Mouse (Mus musculus) large intestine, adult 2 months (tissue): ENCODE results near the gene Olfr657. TPM values are rescaled to one million over a fixed set of nuclear protein-coding genes. Genes with fewer than 3 reads are reported as not detected.
A peak's percentile ranks its signal among the peaks of the same experiment; 100 is the strongest.

Experiments
- DNase-seq: peaks from one replicate; pipeline ENCODE4 v3.0.0-alpha.2; 2012; ENCODE audit warnings: low read depth, low spot score
- WGBS: fragments of 180-500 bp; shearing (Covaris S2); methylation state at CpG from one replicate; pipeline ENCODE4 v1.1.7; 2018; 5-methylcytosine and 5-hydroxymethylcytosine counted together
- polyA plus RNA-seq: library from polyadenylated mRNA; depleted of rRNA; stranded (reverse); fragments of >200 nt; gene quantifications from 2 replicates; pipeline ENCODE4 v1.2.3, GENCODE M21; 2012; rRNA removed

Olfr657 gene
- polyA plus RNA-seq = not detected in 2 replicates

DNA sequence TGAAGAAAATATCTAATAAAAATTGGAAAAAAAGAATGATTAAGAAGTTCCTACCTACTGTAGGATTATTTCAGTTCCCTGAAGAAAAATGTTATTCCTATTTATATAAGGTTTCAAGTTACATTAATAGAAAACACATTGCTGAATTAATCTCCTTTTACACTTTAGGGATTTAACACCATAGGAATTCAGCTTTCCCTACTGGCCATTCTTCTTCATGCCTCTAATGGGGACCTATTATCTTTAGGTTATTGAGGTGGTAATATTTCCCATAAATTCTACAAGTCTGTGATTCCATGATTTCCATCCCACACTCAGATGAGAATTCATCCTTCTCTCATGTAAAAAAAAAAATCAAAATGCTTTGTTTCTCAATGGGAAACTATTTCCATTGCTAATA lies at the start of gene Olfr657:
Gene Olfr657 (plus strand): TSS at position 301 of the 400 bp plus-strand sequence.
- no peak for DNase-seq

GRCm38 (mm10) chr7:104577014-104577413 lies 47.6 kb upstream of the Olfr657 start, which contains the start of gene Olfr653:
Gene Olfr653 (plus strand): TSS chr7:104577314.
- WGBS = 51% methylated on average over 2 of the region's 2 CpGs
- no peak for DNase-seq

GRCm38 (mm10) chr7:104580846-104581245 lies 43.7 kb upstream of the Olfr657 start:
- 47% methylated on average over 4 of the region's 4 CpGs for WGBS
- DNase-seq = peak; percentile 70

DNA sequence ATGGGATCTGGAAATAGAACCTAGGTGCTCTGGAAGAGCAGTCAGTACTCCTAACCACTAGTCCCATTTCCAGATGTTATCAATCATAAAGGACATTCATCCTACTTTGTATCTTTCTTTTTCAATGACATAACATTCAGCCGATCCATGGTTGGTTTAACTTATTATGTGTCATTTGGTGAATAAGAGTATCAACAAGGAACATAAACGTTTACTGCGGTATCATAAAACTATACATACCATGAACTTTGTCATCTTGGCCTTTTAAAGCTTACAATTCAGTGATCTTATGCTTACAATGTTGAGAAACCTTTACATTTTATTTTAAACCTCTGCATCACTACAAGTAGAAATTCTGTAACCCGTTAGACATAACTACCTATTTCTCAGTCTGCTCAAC lies 43.2 kb upstream of the Olfr657 start:
- peak; percentile 67 for DNase-seq
- 27% methylated on average over 4 of the region's 4 CpGs for WGBS

GRCm38 (mm10) chr7:104586725-104587124 lies 37.9 kb upstream of the Olfr657 start, which contains the start of gene Olfr654:
Gene Olfr654 (plus strand): TSS chr7:104587025.
- WGBS = 76% methylated on average over 4 of the region's 4 CpGs
- no peak for DNase-seq

DNA sequence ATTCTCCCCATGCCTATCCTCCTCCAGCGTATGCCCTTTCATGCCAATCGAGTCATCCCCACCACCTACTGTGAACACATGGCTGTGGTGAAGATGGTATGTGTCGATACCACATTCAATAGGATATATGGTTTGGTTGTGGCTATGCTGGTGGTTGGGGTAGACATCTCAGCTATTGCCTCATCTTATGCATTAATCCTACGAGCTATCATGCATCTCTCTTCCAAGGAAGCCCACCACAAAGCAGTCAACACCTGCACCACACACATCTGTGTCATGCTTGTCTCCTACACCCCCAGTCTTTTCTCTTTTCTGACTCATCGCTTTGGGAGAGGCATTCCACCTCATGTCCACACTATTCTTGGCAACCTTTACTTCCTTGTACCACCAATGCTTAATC lies 36.3 kb upstream of the Olfr657 start:
- 87% methylated on average over 5 of the region's 5 CpGs for WGBS
- DNase-seq = no peak

DNA sequence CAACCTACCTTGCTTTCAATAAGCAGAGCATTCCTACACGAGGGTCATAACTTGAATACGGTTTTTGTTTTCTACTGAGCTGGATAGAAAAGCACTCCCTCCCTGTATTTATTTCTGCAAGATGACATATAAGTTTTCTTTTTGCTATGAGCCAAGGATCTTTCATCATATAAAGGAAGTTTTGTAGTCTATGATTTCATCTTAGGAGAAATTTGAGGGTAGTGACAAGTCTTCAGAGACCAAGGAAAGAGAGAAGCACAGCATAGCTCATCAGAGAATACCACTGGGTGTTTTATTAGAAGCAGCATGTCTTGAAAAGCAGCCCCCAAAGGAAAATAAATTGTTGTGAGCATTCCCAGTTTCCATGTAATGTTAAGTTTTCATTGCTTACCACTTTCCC lies 22.9 kb upstream of the Olfr657 start, which contains the start of gene Olfr655:
Gene Olfr655 (minus strand): TSS at position 101 of the 400 bp plus-strand sequence.
- WGBS = 87% methylated on average over 2 of the region's 2 CpGs

GRCm38 (mm10) chr7:104603173-104603572 lies 21.4 kb upstream of the Olfr657 start:
- WGBS = 10% methylated on average over 3 of the region's 3 CpGs
- peak; percentile 52 for DNase-seq

More for the DNA sequence above, 22.9 kb upstream of the Olfr657 start, which contains the start of gene Olfr655:
- no peak for DNase-seq

DNA sequence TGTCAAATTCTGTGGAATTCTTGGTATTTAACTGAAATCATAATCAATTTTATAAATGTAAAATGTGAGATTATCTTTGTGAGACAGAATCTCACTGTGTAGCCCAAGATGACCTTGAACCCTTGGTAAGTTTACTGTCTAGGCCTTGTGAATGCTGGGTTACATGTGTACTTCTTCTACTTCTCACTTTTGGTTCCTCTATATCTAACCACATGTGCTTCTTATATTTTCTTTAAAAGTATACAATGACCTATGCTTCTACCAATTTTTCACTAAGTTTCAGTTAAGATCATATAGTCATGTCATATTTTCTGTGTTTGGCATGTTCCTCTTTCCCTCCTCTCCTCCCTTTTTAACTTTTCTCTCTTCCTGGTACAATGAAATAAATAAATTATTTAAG lies 19.9 kb upstream of the Olfr657 start:
- no peak for DNase-seq

- WGBS = 75% methylated on average over 4 of the region's 4 CpGs
- no peak for DNase-seq
These were observed 10.9 kb upstream of the Olfr657 start, which contains the start of gene Olfr656 for GRCm38 (mm10) chr7:104613655-104614054. Gene Olfr656 (plus strand): TSS chr7:104613955.

DNA sequence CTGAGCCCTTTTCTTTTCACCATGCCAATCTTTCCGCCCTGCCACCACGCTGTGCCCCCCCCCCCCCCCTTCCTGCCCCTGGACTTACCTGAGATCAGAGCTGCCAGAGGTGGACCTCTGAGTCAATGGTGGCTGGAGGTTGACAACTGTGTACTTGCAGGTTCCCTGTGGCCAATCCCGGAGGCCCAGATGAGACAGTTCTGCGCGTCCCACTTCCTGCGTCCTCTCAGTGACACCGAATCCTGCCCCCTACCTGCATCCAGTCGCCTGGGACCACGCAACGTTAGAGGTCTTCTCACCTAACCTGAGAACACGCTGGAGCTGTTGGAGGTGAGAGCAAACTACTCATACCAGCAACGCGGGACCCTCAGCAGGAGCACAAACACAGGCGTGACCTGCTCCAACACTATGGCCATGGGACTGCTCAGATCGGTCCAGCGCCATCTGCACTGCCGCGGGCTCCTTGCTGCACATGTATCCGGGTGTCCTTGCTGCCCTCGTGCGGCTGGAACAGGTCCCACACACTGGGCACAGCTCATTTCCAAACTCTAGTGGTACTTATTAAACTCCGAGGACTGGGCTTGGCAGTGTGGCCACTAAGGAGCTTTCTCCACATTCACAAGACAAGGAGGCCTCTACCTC lies 22.4 kb downstream of the Olfr657 start, which contains the start of gene Olfr658:
Gene Olfr658 (minus strand): TSS at position 465 of the 642 bp plus-strand sequence.
- WGBS = 19% methylated on average over 22 of the region's 22 CpGs
- DNase-seq = peak; percentile 22

DNA sequence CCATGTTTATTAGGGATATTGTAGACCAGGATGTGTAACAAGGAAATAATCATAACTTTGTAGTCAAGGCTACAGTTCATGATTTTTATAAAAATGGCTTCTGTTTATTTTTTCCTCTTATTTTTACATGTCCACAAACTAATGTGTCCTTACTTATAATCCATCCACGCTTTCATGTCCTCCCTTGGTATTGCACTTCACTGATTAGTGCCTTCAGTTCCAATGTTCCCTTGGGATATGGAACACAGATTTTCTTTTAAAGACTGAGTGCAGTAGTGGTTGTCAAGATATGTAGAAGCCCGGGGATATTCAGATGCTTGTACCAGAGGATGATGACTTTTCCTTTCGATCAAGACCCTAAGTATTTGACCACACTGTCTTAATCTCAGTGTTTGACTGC lies 41.9 kb downstream of the Olfr657 start, which contains the start of gene Olfr659:
Gene Olfr659 (plus strand): TSS at position 301 of the 400 bp plus-strand sequence.
- WGBS = 84% methylated on average over 3 of the region's 3 CpGs
- no peak for DNase-seq

GRCm38 (mm10) chr7:104686201-104686600 lies 61.6 kb downstream of the Olfr657 start, which contains the start of gene Olfr661:
Gene Olfr661 (plus strand): TSS chr7:104686501.
- no peak for DNase-seq
- 88% methylated on average over 2 of the region's 2 CpGs for WGBS

Other genes starting within 250 kb of the Olfr657 start
- not detected in 2 replicates for gene Trim30c, start 224.0 kb upstream of the Olfr657 start, polyA plus RNA-seq
- 2.2 and 3.3 TPM in 2 replicates for gene Trim30a, start 159.6 kb upstream of the Olfr657 start, polyA plus RNA-seq
- gene Trim30d, start 116.9 kb upstream of the Olfr657 start, polyA plus RNA-seq = 4.5 and 12.5 TPM in 2 replicates
- not detected in 2 replicates for gene Olfr651, start 74.7 kb upstream of the Olfr657 start, polyA plus RNA-seq
- gene Olfr652, start 63.9 kb upstream of the Olfr657 start, polyA plus RNA-seq = not detected in 2 replicates
- not detected in 2 replicates for gene Olfr653, start 47.5 kb upstream of the Olfr657 start, polyA plus RNA-seq
- not detected in 2 replicates for gene Olfr654, start 37.8 kb upstream of the Olfr657 start, polyA plus RNA-seq
- gene Olfr655, start 23.0 kb upstream of the Olfr657 start, polyA plus RNA-seq = not detected in 2 replicates
- gene Olfr656, start 10.8 kb upstream of the Olfr657 start, polyA plus RNA-seq = not detected in 2 replicates
- not detected in 2 replicates for gene Olfr658, start 22.5 kb downstream of the Olfr657 start, polyA plus RNA-seq
- not detected in 2 replicates for gene Olfr659, start 42.0 kb downstream of the Olfr657 start, polyA plus RNA-seq
- not detected in 2 replicates for gene Olfr661, start 61.7 kb downstream of the Olfr657 start, polyA plus RNA-seq
- not detected in 2 replicates for gene Usp17le, start 152.7 kb downstream of the Olfr657 start, polyA plus RNA-seq
- gene Usp17lb, start 217.8 kb downstream of the Olfr657 start, polyA plus RNA-seq = not detected in 2 replicates
- gene Usp17la, start 232.2 kb downstream of the Olfr657 start, polyA plus RNA-seq = not detected in 2 replicates